Mouse (Mus musculus): ENCODE measurements around the gene Npas3. TPM values are rescaled to one million over a fixed set of nuclear protein-coding genes. Genes with fewer than 3 reads are reported as not detected.

Npas3 gene
- polyA plus RNA-seq, 1 experiment from 2014 or later, result 0.16 TPM

GRCm38 (mm10) chr12:53522631-53523030, 274.2 kb downstream of the Npas3 start:
- Histone ChIP-seq H3K36me3 (no peaks in the 10 kb centered on the region), H3K27ac (no peak overlapping the region), H3K27me3 (no peaks in the 10 kb centered on the region), H3K9me3 (replicated peaks) (no peaks in the 10 kb centered on the region), H3K4me1 (replicated peaks) (no peaks in the 10 kb centered on the region), H3K4me2 (no peak overlapping the region), H3K4me3 (replicated peaks) (no peak overlapping the region), H3K9ac (no peak overlapping the region)
- 64% methylated on average over 5 of the region's 5 CpGs for WGBS (ENCODE audit: insufficient replicate concordance)
- ATAC-seq (ENCODE audit: low read depth) (no peak), DNase-seq (no peak)

- Histone ChIP-seq H3K27ac (no peak overlapping the region), H3K4me2 (no peak overlapping the region), H3K27me3 (no peaks in the 10 kb centered on the region), H3K36me3 (no peaks in the 10 kb centered on the region), H3K4me3 (replicated peaks) (no peak overlapping the region), H3K9ac (no peak overlapping the region), H3K9me3 (replicated peaks) (no peaks in the 10 kb centered on the region), H3K4me1 (replicated peaks) (no peaks in the 10 kb centered on the region)
- ATAC-seq (ENCODE audit: low read depth), result no peak
- DNase-seq, result no peak
- WGBS (ENCODE audit: insufficient replicate concordance), result 70% methylated on average over 3 of the region's 3 CpGs
Observed at GRCm38 (mm10) chr12:53527046-53527445, 278.6 kb downstream of the Npas3 start.

GRCm38 (mm10) chr12:53529345-53529744, 280.9 kb downstream of the Npas3 start:
- H3K4me2 ChIP-seq, result no peak overlapping the region
- no peak overlapping the region for H3K4me3 ChIP-seq (replicated peaks)
- DNase-seq (no peak), ATAC-seq (ENCODE audit: low read depth) (no peak)
- no peaks in the 10 kb centered on the region for H3K4me1 ChIP-seq (replicated peaks)
- no peak overlapping the region for H3K27ac ChIP-seq
- no peaks in the 10 kb centered on the region for H3K9me3 ChIP-seq (replicated peaks)
- H3K36me3 ChIP-seq, result no peaks in the 10 kb centered on the region
- 57% methylated on average over 2 of the region's 2 CpGs for WGBS (ENCODE audit: insufficient replicate concordance)
- H3K27me3 ChIP-seq, result no peaks in the 10 kb centered on the region
- H3K9ac ChIP-seq, result no peak overlapping the region

GRCm38 (mm10) chr12:53536816-53537215, 288.3 kb downstream of the Npas3 start:
- Histone ChIP-seq H3K4me1 (replicated peaks) (no peaks in the 10 kb centered on the region), H3K9ac (no peak overlapping the region), H3K4me3 (replicated peaks) (no peak overlapping the region), H3K36me3 (no peaks in the 10 kb centered on the region), H3K9me3 (replicated peaks) (no peaks in the 10 kb centered on the region), H3K4me2 (no peak overlapping the region), H3K27ac (no peak overlapping the region), H3K27me3 (no peaks in the 10 kb centered on the region)
- 62% methylated on average over 5 of the region's 5 CpGs for WGBS (ENCODE audit: insufficient replicate concordance)
- DNase-seq, result no peak
- no peak for ATAC-seq (ENCODE audit: low read depth)

GRCm38 (mm10) chr12:53556359-53556758, 307.9 kb downstream of the Npas3 start:
- Histone ChIP-seq H3K4me2 (no peak overlapping the region), H3K36me3 (no peaks in the 10 kb centered on the region), H3K9ac (no peak overlapping the region), H3K4me3 (replicated peaks) (no peak overlapping the region), H3K4me1 (replicated peaks) (no peaks in the 10 kb centered on the region), H3K27ac (no peak overlapping the region), H3K9me3 (replicated peaks) (no peaks in the 10 kb centered on the region), H3K27me3 (no peaks in the 10 kb centered on the region)
- DNase-seq (no peak), ATAC-seq (ENCODE audit: low read depth) (no peak)
- 84% methylated on average over 2 of the region's 2 CpGs for WGBS (ENCODE audit: insufficient replicate concordance)

GRCm38 (mm10) chr12:53558259-53558658, 309.8 kb downstream of the Npas3 start:
- Histone ChIP-seq H3K4me2 (no peak overlapping the region), H3K36me3 (no peaks in the 10 kb centered on the region), H3K27me3 (no peaks in the 10 kb centered on the region), H3K4me3 (replicated peaks) (no peak overlapping the region), H3K4me1 (replicated peaks) (no peaks in the 10 kb centered on the region), H3K9ac (no peak overlapping the region), H3K27ac (no peak overlapping the region), H3K9me3 (replicated peaks) (no peaks in the 10 kb centered on the region)
- 76% methylated on average over 1 of the region's 1 CpGs for WGBS (ENCODE audit: insufficient replicate concordance)
- DNase-seq (no peak), ATAC-seq (ENCODE audit: low read depth) (no peak)

- Histone ChIP-seq H3K9ac (no peak overlapping the region), H3K27me3 (no peaks in the 10 kb centered on the region), H3K36me3 (no peaks in the 10 kb centered on the region), H3K4me2 (no peak overlapping the region), H3K27ac (no peak overlapping the region), H3K4me1 (replicated peaks) (no peaks in the 10 kb centered on the region), H3K9me3 (replicated peaks) (no peaks in the 10 kb centered on the region), H3K4me3 (replicated peaks) (no peak overlapping the region)
- ATAC-seq (ENCODE audit: low read depth) (no peak), DNase-seq (no peak)
- 75% methylated on average over 12 of the region's 12 CpGs for WGBS (ENCODE audit: insufficient replicate concordance)
Observed at GRCm38 (mm10) chr12:53566712-53567387, 318.4 kb downstream of the Npas3 start.

- DNase-seq, result no peak
- WGBS (ENCODE audit: insufficient replicate concordance), result 56% methylated on average over 5 of the region's 5 CpGs
- no peak overlapping the region for H3K27ac ChIP-seq
- H3K4me1 ChIP-seq (replicated peaks), result no peaks in the 10 kb centered on the region
- H3K9ac ChIP-seq, result no peak overlapping the region
- H3K4me2 ChIP-seq, result no peak overlapping the region
- no peaks in the 10 kb centered on the region for H3K9me3 ChIP-seq (replicated peaks)
- no peaks in the 10 kb centered on the region for H3K36me3 ChIP-seq
- no peak for ATAC-seq (ENCODE audit: low read depth)
- no peaks in the 10 kb centered on the region for H3K27me3 ChIP-seq
- H3K4me3 ChIP-seq (replicated peaks), result no peak overlapping the region
Observed at GRCm38 (mm10) chr12:53581181-53581580, 332.7 kb downstream of the Npas3 start.

GRCm38 (mm10) chr12:53587249-53587648, 338.8 kb downstream of the Npas3 start:
- WGBS (ENCODE audit: insufficient replicate concordance), result 63% methylated on average over 5 of the region's 5 CpGs
- H3K9ac ChIP-seq, result no peak overlapping the region
- no peaks in the 10 kb centered on the region for H3K27me3 ChIP-seq
- no peaks in the 10 kb centered on the region for H3K36me3 ChIP-seq
- H3K4me2 ChIP-seq, result no peak overlapping the region
- no peak overlapping the region for H3K4me3 ChIP-seq (replicated peaks)
- no peak for DNase-seq
- H3K9me3 ChIP-seq (replicated peaks), result no peaks in the 10 kb centered on the region
- no peak overlapping the region for H3K27ac ChIP-seq
- no peaks in the 10 kb centered on the region for H3K4me1 ChIP-seq (replicated peaks)
- ATAC-seq (ENCODE audit: low read depth), result no peak

- H3K27ac ChIP-seq, result no peak overlapping the region
- no peaks in the 10 kb centered on the region for H3K9me3 ChIP-seq (replicated peaks)
- DNase-seq (no peak), ATAC-seq (ENCODE audit: low read depth) (no peak)
- H3K4me1 ChIP-seq (replicated peaks), result no peaks in the 10 kb centered on the region
- H3K4me2 ChIP-seq, result no peak overlapping the region
- H3K27me3 ChIP-seq, result no peaks in the 10 kb centered on the region
- WGBS (ENCODE audit: insufficient replicate concordance), result 78% methylated on average over 19 of the region's 19 CpGs
- H3K4me3 ChIP-seq (replicated peaks), result no peak overlapping the region
- H3K9ac ChIP-seq, result no peak overlapping the region
- H3K36me3 ChIP-seq, result no peaks in the 10 kb centered on the region
Observed at GRCm38 (mm10) chr12:53587691-53588504, 339.4 kb downstream of the Npas3 start.

GRCm38 (mm10) chr12:53589446-53589961, 341.0 kb downstream of the Npas3 start:
- Histone ChIP-seq H3K4me3 (replicated peaks) (no peak overlapping the region), H3K36me3 (no peaks in the 10 kb centered on the region), H3K27me3 (no peaks in the 10 kb centered on the region), H3K4me2 (no peak overlapping the region), H3K4me1 (replicated peaks) (no peaks in the 10 kb centered on the region), H3K9ac (no peak overlapping the region), H3K27ac (no peak overlapping the region), H3K9me3 (replicated peaks) (no peaks in the 10 kb centered on the region)
- ATAC-seq (ENCODE audit: low read depth), result no peak
- DNase-seq, result no peak
- 48% methylated on average over 6 of the region's 6 CpGs for WGBS (ENCODE audit: insufficient replicate concordance)

Measured in liver, embryonic 13.5 days (tissue).